Mouse (Mus musculus): ENCODE data around the gene Dgke.
"Not testable (repeated sequence)": the region's sequence is repeated elsewhere in the genome, so short reads cannot be mapped to it uniquely, and the experiment has no call there.

Gene Dgke
- long read RNA-seq, experiment 1, full-length matches to known transcripts: 4 of 8 reads
- long read RNA-seq, experiment 1, partial matches to known transcripts: 1 of 8 reads
- long read RNA-seq, experiment 1, other reads (novel, unspliced or antisense): 3 of 8 reads
- long read RNA-seq, experiment 2, full-length matches to known transcripts: 1 of 19 reads
- long read RNA-seq, experiment 2, partial matches to known transcripts: 9 of 19 reads
- long read RNA-seq, experiment 2, other reads (novel, unspliced or antisense): 9 of 19 reads

- intact Hi-C loops (cut with DNase I): no loop called here
Measured at GRCm38 (mm10) chr11:89066750-89067149, at the start of gene Dgke. Dgke (minus strand) TSS chr11:89066850.

DNA sequence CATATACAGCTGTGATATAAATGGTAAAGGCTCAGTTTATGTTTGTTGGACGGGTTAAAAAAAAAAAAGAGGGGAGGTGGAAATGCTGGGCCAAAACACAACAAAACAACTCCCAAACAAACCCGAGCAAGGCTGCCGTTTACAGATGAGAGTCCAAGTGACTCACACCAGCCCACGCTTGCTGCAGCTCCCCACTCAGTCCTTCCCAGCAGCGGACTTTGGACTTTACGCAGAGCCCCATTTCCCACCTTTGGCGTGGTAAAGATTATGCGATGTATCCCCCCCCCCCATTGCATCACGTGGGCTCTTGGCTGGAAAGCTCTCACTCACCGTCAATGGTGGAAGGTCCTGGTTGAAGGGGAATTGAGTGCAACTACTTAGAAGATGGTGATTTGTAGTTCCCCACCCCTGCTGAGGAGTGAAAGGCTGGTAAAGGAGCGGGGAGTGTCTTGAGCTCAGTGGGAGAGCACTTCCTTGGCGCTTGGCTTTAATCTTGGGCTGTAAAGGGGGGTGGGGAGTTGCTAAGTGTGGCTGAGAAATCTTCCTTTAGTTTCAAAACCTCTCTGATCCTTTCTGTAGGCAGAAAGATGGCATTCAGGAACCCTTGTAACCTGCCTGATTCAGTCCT is 40.6 kb upstream of the Dgke start:
- intact Hi-C loops (cut with DNase I): no loop called here

DNA sequence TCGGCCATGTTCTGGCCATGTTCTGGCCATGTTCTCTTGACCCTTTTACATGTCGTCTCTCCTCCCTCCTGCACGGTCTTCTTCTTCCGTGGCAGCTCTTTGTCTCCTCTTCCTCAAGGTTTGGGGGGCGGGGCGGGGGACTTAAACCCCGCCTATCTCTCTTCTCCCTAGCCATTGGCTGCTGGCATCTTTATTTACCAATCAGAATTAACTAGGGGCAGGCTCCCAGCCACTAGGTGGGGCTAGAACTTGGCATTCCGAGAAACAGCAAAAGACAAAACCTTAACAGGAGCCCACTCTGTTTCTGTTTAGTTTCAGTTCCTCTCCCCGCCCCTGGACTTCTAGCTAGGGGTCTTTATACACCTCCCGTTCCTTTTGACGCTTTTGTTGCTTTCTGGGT is 39.2 kb upstream of the Dgke start:
- intact Hi-C loops (cut with DNase I): no loop called here

GRCm38 (mm10) chr11:89105211-89105610 is 38.6 kb upstream of the Dgke start:
- intact Hi-C loops (cut with DNase I): no loop called here

- intact Hi-C loops (cut with DNase I): loop anchor here (5.0 kb wide), 1 partner anchor 59 kb away; no protein-coding TSS in a partner anchor
Measured at GRCm38 (mm10) chr11:89103166-89103565, 36.5 kb upstream of the Dgke start.

- intact Hi-C loops (cut with DNase I): loop anchor here (2.0 to 5.0 kb wide), 2 partner anchors 61 to 202 kb away; partner anchors contain the start of gene Nog
Measured at GRCm38 (mm10) chr11:89100826-89101321, 34.2 kb upstream of the Dgke start.

DNA sequence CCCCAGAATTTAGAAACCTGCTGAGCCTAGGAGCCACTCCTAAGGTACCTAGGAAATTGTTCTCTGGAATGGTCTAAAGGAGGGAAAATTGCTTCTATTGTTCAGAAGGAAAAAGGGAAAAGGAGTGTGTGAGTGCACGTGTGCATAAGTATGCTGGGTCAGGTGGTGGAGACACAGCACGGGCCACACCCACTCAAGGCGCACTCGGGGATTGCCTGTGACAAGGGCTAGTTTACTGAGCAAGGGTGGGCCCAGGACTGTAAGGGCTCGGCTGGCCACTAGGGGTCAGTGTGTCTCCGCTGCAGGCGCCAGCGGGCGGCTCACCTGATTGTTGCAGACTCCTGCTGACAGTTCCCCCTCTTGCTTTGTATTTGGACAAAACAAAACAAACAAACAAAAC is 33.8 kb upstream of the Dgke start:
- intact Hi-C loops (cut with DNase I): loop anchor here (2.0 to 5.0 kb wide), 2 partner anchors 62 to 202 kb away; partner anchors contain the start of gene Nog

DNA sequence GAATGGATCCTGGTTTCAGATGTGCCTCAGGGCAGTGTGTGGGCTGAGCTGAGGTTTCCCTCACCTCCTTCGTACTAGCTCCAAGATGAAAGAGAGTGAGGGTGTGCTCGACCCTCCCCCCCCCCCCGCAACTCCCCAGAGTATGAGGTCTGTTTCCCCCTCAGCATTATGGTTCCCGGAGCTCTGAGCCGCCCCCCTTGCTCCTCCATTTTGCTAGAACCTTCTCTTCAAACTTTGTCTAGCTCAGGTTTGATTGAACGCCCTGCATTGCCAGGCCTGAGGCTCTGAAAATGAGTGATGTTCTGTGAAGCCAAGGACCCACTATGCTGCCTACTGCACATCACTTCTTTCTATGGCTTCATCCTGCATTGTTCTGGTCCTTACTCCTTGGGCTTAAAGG is 32.3 kb upstream of the Dgke start:
- intact Hi-C loops (cut with DNase I): no loop called here

DNA sequence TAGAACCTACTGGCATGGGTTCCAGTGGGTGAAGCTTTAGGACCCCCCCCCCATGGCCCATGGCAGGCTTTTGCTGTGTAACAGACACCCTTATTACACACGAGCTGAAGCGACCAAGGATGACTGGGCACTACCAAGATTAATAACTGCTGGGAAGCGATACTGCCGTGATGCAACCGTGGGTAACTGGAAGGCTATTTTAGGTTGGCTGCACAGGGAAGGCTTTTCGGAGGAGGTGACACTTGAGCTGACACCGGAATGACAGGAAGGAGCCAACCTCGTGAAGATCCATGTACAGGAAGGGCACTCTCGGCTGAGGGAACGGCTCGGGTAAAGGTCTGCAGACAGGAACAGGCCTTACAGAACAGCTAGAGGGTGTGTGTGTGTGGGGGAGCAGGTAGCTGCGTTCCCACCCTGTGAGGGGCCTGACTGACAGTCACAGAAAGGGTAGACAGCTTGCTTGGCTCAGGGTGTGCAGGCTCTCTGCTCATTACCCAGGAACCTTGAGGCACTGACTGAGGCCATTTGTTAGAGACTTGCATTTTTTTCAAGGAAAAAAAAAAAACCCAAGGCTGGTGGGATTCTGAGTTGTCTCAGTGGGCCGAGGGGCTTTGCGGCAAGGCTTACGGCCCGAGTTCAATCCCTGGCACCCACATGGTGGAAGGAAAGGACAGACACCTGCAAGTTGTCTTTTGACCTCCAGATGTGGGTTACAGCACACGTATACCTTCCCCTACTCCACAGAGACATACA is 31.6 kb upstream of the Dgke start:
- intact Hi-C loops (cut with DNase I): no loop called here

GRCm38 (mm10) chr11:89097292-89097691 is 30.6 kb upstream of the Dgke start:
- intact Hi-C loops (cut with DNase I): not testable (repeated sequence)

DNA sequence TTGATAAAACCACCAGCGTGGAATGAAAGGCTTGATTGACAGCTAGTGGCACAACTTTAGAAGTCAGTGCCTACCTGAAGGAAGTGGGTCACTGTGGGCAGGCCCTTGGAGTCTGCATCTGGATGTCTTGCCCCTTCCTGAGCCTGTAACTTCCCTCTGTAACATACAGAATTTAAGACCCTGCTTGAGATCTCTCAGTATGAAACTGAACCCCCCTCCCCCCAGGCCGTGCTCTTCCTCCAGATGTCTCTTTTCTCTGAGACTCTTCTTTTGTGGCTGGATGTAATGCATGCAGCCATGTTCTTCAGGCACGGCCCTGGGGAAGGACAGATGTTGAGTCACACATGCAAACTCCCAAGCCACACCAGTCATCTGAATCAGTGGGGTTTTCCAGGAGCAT is 28.7 kb upstream of the Dgke start:
- intact Hi-C loops (cut with DNase I): no loop called here

- intact Hi-C loops (cut with DNase I): no loop called here
Measured at GRCm38 (mm10) chr11:89092714-89093113, 26.1 kb upstream of the Dgke start.

- intact Hi-C loops (cut with DNase I): not testable (repeated sequence)
Measured at GRCm38 (mm10) chr11:89090359-89090758, 23.7 kb upstream of the Dgke start.

- intact Hi-C loops (cut with DNase I): no loop called here
Measured at GRCm38 (mm10) chr11:89088754-89089153, 22.1 kb upstream of the Dgke start.

- intact Hi-C loops (cut with DNase I): no loop called here
Measured at GRCm38 (mm10) chr11:89086208-89086809, 19.7 kb upstream of the Dgke start.

DNA sequence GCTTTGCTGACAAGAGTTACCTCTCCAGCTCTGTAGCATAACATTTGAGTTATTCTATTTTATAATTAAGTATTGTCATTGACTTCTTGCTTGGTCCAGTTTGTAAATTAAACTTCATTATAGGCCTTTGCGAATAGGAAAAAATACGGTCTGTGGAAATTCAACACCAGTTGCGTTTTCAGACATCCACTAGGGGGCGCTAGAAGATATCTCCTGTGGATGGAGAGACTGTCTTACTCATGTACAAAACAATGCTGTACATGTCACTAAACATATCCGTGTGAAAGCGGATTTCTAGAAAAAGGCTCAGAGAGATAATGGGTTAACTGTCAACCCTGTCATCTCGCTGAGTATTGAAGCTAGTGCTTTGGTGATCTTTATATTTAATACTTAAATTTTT is 18.0 kb upstream of the Dgke start:
- intact Hi-C loops (cut with DNase I): no loop called here

- intact Hi-C loops (cut with DNase I): not testable (repeated sequence)
Measured at GRCm38 (mm10) chr11:89082691-89083090, 16.0 kb upstream of the Dgke start.

DNA sequence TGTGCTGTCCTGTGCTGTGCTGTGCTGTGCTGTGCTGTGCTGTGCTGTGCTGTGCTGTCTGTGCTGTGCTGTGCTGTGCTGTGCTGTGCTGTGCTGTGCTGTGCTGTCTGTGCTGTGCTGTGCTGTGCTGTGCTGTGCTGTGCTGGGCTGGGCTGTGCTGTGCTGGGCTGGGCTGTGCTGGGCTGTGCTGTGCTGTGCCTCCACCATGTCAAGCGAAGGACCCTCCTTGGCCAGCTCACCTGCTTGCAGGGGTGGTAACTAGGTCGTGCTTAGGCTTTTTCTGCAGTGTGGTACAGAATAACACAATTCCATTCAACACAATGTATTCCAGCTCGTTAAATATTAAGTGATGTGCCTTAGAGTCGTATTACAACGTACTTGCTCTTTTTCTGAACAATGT is 15.3 kb upstream of the Dgke start:
- intact Hi-C loops (cut with DNase I): not testable (repeated sequence)

GRCm38 (mm10) chr11:89078996-89079680 is 12.5 kb upstream of the Dgke start:
- intact Hi-C loops (cut with DNase I): no loop called here

DNA sequence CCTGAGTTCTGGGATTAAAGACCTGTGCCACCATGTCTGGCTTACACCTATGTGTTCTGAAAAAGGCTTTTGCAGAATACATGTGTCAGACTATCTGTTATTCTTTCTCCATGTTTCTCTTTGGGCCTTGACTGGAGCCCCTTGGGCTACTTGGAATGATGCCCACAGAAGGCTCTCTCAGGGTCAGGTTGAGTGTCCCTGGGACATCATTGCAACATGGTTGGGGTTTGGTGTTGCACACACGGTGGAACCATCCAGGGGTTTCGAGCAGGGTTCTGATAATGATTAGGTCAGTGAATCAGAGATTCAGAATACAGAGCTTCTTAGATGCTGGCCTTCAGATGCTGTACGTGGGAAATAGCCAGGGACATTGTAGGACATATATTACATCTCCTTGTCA is 11.7 kb upstream of the Dgke start:
- intact Hi-C loops (cut with DNase I): no loop called here

GRCm38 (mm10) chr11:89077601-89078000 is 11.0 kb upstream of the Dgke start:
- intact Hi-C loops (cut with DNase I): no loop called here
